Mouse (Mus musculus) thymus, adult 18-20 months (tissue): ENCODE measurements around the gene Dspp.

Experiments
- DNase-seq, 2 experiments: peaks; one replicate each; pipeline ENCODE4 v3.0.0; 2022; ENCODE audit warnings: mixed read lengths in 2 of 2

Dspp gene

DNA sequence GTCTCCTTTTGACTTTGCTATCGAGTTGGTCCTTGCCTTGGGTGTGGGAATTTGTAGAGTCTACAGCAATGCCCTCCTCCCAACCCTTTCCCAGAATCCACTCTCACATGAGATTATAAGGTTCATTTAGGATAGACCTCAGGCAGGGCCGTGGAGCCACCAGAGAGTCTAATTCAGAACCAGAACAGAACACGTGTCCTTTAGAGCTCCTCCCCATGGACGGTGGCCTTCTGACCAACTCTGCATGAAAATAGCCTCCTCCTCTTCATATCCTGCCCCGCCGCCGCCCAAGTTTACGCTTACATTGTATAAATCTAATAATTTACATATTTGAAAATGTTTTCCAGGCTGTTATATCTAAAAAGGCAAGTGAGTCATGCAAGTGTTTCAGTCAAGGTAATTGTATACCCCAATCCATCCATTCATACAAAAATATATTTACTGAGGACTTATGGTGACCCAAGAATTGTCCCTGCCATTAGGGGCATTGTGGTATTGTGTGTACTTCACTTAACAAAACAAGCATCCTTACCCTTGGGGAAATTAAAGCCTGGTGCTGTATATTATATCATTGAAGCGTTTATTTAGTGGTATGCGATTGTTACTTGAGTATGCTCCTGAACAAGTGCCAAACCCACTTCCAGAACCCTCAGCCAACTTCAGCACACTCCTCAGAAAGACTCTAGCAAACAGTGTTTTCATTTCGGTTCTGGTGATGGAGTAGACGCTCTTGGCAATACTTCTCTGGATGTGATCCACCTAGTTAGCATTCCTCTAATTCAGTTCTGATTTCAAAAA, 30.8 kb downstream of the Dspp start:
- no peak for DNase-seq

DNA sequence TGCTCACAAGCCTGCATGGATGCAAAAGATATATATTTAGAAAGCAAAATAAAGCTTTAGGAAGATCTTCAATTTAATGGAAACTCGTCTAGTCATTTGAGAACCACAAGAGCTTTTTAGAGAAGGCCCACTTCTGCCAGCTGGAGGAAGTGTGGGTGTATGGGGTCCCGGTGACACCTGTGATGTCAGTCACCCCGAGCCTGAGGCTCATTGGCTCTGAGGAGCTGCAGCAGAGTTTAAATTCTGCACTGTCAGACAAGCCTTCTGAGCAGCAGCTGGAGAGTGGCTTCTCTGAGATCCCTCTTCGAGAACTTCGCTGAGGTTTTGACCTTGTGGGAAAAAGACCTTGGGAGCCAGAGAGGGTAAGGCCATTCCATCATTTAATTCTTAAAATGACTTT, 31.8 kb downstream of the Dspp start, which contains the start of gene Dmp1:
TSS of gene Dmp1 (plus strand) at position 263 of the 400 bp plus-strand sequence.
- no peak for DNase-seq

DNA sequence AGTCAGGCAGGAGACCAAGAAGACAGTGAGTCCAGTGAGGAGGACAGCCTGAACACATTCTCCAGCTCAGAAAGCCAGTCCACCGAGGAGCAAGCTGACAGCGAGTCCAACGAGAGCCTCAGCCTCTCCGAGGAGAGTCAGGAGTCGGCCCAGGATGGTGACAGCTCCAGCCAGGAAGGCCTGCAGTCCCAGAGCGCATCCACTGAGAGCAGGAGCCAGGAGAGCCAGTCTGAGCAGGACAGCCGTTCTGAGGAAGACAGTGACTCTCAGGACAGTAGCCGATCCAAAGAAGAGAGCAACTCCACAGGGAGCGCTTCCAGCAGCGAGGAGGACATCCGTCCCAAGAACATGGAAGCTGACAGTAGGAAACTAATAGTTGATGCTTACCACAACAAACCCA, 42.0 kb downstream of the Dspp start:
- no peak for DNase-seq

DNA sequence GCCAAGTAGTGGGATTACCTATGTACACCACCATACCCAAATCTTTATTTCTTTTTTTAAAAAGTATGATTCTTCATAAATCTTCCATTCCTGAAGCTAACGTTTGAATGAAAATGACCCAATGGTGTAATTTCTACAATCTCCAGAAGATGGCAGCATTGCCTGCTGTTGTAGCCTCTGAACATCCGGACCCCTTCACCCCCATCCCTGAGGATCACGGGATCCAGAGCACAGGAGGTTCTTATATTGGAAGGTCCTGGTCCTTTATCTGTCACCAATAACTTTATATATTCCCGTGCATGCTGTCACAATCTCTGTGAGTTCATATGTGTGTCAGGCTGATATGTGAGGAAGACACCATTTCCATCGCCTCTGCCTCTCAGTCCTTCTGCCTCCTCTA, 48.4 kb downstream of the Dspp start:
- DNase-seq: no peak

DNA sequence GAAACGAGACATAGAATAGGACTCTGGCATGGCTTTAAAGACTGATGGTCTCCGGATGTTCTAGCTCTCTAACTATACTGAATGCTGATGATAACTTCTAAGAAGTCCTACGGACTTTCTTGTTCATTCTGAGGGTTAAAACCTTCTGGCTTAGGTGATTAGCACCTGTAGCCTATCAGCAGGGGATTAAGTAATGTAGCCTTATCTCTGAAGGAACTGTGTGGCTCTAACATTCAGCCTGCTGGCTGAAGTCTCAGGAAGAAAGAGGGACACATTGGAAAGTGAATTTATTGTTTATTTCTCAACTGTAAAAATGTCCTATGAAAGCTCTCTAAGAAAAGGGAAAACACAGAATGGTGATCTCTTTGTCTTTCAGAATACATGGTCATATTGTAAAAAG, 53.8 kb downstream of the Dspp start:
- DNase-seq: no peak

DNA sequence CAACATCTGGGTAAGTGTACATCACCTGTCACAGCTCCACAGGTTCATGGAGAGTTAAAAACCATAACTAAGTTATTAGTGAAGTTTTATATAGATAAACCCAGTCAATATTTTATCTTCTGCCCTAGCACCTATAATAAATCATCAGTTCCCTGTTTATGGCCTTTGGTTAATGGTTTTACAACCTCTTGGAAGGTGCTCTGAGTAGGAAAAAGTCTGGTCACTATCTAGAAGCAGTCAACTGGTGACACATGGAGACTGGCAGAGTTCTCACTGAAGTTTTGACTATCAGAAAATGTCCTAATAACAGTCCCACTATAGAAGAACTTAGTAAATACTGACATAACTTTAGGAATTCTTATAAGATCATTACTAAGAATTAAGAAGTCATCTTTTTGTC, 54.2 kb downstream of the Dspp start:
- DNase-seq: no peak

DNA sequence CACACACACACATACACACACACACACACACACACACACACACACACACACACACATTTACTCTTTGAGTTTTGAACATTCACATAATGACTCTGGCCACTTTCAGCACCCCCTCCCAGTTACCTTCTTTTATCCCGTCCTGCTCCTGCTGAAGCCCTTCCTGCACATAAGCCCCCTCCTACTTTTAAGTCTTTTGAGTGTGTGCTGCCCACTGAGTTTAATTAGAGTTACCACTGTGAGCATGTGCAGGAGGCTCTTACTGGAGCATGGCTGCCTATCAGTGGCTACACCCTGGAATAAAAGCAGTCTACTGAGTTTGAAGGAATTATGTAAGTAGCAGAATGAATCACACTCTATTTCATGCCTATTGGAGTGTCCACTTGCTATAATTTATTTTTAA, 58.0 kb downstream of the Dspp start:
- DNase-seq: no peak
